Mouse (Mus musculus) fibroblast of lung, adult 2 months (primary cell): Measurements from ENCODE around the gene 2310011J03Rik.
A peak's percentile ranks its signal among the peaks of the same experiment; 100 is the strongest.

Experiments
- DNase-seq: peaks from one replicate; pipeline ENCODE4 v3.0.0-alpha.2; 2011; ENCODE audit warnings: low read depth

The 2310011J03Rik gene

DNA sequence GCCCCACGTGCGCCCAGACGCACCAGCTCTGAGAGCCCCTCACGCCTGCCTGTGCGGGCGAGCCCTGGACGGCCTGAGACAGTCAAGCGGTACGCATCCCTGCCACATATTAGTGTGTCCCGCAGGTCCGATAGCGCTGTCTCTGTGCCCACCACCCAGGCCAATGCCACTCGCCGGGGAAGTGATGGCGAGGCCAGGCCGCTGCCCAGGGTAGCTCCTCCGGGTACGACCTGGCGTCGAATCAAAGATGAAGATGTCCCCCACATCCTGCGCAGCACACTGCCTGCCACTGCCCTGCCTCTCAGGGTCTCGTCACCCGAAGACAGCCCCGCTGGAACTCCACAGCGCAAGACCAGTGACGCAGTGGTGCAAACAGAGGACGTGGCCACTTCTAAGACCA is 5.0 kb downstream of the 2310011J03Rik start:
- no peak for DNase-seq

DNA sequence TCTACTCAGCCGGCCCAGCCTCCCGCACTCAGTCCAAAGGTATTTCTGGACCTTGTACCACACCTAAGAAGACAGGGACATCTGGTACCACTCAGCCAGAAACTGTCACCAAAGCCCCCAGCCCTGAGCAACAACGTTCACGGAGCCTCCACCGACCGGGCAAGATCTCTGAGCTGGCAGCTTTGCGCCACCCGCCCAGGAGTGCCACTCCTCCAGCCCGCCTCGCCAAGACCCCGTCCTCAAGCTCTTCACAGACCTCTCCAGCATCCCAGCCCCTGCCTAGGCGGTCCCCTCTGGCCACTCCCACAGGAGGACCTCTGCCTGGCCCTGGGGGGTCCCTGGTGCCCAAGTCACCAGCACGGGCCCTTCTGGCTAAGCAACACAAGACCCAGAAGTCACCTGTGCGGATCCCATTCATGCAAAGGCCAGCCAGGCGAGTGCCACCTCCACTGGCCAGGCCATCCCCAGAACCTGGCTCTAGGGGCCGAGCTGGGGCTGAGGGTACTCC is 5.8 kb downstream of the 2310011J03Rik start:
- DNase-seq, result no peak

DNA sequence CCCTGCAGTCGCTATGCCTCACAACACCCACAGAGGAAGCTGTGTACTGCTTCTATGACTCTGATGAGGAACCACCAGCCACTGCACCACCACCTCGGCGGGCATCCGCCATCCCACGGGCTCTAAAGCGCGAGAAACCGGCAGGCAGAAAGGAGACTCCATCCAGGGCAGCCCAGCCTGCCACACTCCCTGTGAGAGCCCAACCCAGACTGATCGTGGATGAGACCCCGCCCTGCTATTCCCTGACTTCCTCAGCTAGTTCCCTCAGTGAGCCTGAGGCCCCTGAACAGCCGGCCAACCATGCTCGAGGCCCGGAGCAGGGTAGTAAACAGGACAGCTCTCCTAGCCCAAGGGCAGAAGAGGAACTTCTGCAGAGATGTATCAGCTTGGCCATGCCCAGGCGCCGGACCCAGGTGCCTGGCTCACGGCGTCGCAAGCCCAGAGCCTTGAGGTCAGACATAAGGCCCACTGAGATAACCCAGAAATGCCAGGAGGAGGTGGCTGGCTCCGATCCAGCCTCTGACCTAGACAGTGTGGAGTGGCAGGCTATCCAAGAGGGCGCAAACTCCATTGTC is 6.6 kb downstream of the 2310011J03Rik start:
- no peak for DNase-seq

DNA sequence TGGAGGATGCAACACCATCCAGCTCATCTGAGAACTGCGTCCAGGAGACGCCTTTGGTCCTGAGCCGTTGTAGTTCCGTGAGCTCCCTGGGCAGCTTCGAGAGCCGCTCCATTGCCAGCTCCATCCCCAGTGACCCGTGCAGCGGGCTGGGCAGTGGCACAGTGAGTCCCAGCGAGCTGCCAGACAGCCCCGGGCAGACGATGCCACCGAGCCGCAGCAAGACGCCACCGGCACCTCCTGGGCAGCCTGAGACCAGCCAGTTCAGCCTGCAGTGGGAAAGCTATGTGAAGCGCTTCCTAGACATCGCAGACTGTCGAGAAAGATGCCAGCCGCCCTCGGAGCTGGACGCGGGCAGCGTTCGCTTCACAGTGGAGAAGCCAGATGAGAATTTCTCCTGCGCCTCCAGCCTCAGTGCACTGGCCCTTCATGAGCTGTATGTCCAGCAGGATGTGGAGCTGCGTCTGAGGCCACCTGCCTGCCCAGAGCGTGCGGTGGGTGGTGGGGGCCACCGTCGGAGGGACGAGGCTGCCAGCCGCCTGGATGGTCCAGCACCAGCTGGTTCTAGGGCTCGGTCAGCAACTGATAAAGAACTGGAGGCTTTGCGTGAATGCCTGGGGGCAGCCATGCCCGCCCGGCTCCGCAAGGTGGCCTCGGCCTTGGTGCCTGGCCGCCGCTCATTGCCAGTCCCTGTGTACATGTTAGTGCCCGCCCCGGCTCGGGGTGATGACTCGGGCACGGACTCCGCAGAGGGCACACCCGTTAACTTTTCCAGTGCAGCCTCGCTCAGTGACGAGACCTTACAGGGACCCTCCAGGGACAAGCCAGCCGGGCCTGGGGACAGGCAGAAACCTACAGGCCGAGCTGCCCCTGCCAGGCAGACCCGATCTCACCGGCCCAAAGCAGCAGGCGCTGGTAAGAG is 7.5 kb downstream of the 2310011J03Rik start:
- DNase-seq, result no peak

DNA sequence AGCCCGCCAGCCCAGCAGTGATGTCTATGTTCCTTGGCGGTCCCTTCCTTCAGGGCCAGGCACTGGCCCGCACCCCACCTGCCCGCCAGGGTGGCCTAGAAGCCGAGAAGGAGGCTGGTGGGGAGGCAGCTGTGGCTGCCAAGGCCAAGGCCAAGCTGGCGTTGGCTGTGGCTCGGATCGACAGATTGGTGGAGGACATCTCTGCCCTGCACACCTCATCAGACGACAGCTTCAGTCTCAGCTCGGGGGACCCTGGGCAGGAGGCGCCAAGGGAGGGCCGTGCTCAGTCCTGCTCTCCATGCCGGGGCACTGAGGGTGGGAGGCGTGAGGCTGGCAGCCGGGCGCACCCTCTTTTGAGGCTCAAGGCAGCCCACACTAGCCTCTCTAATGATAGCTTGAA is 8.8 kb downstream of the 2310011J03Rik start:
- no peak for DNase-seq

DNA sequence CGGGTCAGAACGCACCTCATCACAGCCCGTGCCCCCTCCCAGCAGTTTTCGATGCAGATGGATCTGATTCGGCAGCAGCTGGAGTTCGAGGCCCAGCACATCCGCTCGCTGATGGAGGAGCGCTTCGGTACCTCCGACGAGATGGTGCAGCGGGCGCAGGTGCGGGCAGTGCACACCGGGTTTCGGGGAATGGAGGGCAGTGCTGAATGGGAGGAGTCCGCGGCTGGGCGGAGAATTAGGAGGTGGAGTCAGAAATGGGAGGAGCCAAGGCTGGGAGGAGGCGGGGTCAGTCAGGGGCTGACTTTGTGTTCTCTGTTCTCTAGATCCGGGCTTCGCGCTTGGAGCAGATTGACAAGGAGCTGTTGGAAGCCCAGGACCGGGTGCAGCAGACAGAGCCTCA is 15.5 kb downstream of the 2310011J03Rik start:
- DNase-seq, result no peak

DNA sequence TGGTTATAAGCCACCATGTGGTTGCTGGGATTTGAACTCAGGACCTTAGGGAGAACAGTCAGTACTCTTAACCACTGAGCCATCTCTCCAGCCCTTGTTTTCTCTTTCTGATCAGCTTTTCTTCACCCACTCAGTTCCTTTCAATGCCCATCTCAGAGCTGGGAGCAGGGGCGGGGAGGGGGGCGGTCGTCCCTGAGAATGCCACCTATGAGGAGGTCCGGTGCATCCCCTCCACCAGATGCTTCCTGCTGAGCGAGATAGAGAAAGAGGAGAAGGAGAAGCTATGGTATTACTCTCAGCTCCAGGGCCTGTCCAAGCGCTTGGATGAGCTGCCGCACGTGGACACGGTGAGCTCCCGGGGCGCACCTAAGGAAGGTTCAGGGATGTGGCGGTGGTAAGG is 15.9 kb downstream of the 2310011J03Rik start:
- no peak for DNase-seq

DNA sequence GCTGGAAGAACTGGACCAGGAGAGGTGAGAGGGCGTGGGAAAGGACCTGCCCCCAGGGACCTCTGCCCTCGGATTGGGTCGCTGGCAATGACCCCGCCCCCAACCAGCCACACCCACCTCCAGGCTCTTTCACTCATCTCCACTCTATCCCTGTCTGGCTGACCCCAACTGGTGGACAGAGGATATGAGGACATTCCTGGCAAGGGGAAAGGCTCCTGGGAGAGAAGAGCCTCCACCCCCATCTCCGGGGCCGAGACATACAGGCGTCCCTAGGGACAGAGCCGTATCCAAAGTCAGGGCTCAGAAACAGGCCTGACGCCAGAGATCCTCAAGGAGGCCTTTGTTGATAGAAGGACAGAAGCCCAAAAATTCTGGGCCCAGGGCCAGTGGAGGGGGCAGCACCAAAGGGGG is 17.9 kb downstream of the 2310011J03Rik start:
- DNase-seq, result no peak

DNA sequence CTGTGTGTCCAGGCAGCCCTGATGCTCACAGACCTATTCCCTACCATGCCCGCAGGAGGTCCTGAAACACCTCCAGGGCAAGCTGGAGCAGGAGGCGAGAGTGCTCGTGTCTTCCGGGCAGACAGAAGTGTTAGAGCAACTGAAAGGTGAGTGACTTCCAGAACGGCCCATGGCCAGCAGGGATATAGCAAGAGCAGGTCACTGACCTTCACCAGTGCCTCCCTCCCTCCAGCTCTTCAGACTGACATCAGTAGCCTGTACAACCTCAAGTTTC is 18.3 kb downstream of the 2310011J03Rik start:
- DNase-seq, result no peak

DNA sequence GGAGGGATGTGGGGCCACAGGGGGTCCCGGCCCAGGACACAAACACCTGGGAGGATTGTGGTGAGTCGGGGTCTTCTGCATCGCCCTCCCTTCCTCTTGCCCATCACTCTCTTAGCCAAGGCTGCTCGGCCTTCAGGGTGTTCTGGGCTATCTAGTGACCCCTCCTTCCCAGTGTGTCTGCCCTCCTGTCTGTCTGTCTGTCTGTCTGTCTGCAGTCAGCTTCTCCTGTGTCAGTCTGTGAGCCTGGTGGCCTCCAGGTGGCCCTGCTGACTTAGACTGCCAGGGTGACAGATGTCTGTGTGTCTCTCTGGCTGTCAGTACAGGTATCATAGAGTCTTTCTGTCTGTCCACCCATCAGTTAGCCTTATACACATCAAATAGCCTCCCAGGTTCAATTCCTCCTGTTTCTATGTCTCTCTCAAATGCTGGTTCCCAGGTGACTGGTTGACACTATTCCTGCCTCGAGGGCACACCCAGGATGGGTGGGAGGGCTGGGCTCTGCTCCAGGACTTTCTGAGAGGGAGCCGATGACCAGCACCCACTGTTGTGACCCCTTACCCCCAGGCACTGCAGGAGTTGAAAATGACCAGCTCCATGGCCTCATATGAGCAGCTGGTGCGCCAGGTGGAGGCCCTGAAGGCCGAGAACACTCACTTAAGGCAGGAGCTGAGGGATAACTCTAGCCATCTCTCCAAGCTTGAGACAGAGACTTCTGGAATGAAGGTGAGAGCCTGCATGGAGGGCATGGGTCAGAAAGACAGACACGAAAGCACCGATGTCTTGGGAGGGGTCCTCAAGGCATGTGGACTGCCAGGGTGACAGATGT is 18.9 kb downstream of the 2310011J03Rik start:
- DNase-seq, result no peak

DNA sequence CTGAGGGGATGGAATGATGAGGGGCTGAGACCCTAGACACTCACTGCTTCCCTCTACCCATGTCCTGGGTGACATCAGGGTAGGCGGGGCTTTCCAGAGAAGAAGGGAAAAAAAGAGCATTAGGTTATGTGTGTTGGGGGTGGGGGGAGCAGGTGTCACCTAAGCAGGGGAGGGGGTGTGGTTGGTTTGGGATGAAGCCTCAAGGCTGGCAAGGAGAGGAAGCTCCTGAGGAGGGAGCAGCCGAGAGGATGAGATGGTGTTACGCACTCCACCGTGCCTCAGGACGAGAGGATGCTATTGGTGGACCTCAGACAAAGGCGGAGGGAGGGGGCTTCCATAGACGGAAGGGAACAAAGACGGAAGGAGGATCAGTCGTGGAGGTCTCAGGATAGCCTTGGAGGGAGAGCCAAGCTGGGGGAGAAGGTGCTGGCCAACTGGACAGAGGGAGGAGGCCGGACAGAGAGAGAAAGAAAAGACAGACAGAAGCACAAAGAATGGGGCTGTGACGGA is 19.6 kb downstream of the 2310011J03Rik start:
- DNase-seq, result no peak

DNA sequence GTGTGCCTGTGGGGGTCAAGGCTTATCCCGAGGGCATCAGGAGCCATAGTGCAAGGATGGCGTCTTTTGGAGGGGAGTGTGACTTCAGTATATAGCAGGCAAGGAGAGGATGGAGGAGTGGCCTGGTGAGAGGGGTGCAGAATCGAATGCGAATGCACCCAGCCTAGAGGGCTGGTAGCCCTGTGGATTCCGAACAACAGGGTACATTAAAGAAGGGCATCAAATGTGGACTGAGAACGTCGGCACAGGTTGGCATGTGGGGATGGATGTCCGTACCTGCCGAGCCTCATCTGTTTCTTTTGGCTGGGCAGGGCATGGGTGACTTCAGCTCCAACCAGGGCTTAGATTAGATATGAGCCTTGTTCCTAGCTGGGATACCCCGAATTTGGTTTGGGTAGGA is 20.5 kb downstream of the 2310011J03Rik start:
- DNase-seq, result no peak

DNA sequence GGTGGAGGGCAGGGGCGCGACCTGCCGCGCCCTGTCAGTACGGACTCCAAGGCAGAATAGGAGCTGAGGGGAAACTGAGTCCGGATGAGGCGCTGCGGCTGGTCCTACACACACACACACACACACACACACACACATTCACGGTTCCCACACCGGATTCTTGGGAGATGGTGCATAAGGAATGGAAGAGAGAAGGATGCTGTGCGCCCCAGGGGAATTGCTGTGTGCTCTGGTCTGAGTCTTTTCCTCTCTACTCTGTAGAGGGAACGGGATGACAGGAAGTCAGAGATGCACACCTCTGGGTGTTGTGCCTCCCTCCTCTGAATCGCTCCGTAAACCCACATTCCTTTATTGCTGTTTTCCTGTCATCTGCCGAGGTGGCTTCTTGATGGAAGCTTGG is 21.0 kb downstream of the 2310011J03Rik start:
- no peak for DNase-seq

DNA sequence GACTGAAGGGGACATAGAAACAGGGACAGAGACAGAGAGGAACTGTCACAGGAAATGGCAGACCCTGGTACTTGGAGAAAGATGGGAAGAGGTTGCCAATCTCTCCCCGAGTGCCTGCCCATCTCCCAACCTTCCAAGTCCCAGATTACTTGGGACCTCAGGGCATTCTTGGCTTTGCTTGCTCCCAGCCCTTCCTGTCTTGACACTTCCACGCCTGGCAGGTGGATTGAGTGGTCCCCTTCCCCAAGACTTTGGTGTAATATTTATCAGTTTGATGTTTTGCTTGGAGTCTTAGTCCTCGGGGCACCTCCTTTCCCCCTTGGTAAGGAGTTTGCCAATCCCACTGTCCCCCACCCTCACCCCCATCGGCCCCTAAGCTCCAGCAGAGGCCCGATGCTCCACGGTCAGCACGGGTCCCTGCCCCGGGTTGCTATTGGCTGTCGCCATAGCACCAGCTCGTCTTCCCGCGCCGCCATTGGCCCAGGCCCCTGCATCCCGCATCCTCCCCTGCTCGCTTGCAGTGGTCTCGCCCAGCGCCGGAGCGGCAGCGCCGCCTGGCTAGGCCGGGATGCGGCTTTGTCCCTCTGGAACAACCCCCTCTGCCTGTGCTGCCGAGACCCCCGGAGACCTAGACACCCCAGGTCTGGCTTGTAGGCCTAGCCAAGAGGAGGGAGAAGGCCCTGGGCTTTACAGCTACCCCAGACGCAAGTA is 21.6 kb downstream of the 2310011J03Rik start:
- DNase-seq, result no peak

DNA sequence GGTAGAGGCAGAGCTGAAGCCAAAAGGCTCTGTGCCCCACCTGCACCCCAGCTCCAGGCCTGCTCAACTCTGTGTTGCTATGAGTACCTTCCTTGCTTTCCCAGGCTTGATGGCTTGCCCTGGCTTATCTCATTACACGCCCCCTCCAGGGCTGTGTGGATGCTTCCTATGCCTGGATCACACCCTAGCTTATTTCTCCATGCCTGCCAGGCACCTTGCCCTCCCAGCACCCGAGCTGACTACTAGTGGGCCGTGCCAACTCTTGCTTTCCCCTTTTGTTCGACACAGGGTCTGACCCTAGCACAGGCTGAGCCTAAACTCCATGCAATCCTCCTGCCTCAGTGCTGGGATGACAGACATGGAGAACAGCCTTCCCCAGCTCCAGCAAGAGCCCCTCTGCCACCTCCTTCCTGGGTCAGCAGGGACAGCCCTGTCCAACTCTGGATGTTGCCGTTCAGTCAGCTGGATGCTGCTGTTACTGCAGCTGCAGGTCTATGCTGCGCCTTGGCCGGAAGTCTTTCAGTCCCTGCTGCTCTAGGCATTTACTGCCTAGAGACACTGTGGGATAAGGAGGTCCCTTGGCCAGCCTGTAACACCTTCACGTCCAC is 22.7 kb downstream of the 2310011J03Rik start:
- no peak for DNase-seq

DNA sequence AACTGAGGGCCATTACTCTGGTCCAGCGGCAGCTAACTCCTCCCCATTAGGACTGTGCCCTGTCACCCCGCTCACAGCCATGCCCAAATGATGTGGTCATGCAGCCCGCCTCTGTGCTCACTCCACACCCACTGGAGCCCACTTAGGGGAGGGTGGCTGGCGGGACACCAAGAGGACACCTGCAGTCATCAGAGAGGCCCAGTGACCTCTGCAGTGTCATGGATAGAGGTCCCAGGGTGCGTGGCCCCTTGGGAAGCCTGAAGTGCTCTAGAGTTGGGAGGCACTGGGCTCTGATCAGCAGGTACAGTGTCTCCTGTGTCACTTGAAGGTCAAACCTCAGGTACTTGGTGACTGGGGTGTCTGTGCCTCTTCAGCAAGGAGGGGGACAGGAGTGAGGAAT is 23.5 kb downstream of the 2310011J03Rik start:
- no peak for DNase-seq

DNA sequence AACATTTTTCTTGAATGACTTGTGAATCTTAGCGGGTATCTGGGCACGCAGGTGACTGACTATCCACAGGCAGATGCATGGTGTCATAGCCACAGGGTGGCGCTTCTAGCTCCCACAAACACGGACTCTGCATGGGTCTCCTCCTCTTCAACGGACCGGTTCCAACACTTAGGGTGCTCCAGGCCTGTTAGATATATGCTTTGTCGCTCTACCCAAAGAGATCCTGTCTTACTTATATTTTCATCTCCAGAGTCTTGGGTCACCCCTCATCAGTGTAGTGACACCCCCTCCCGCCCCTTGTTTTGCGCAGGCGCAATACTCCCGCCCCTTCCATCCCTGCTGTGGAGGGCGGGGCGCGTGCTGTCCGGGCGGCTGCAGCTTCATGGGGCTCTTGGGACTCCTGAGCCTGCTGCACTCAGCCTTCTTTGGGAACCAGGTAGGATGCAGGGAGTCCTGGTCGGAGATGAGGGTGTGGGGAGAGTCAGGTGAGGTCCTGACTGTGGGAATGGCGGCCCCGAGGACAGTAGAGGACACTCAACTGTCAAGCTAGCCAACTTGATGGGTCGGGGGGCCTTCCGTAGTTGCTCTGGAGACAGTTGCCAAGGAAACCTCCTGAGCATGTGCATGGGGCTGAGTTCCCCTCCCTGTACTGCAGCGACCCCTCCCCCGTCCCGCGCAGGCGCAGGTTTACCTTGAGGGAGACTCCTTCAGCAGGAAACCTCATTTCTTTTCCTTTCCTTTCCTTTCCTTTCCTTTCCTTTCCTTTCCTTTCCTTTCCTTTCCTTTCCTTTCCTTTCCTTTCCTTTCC is 24.5 kb downstream of the 2310011J03Rik start, which contains the start of gene Apc2:
TSS of gene Apc2 (plus strand) at position 360 of the 808 bp plus-strand sequence.
- DNase-seq, result peak; percentile 41

DNA sequence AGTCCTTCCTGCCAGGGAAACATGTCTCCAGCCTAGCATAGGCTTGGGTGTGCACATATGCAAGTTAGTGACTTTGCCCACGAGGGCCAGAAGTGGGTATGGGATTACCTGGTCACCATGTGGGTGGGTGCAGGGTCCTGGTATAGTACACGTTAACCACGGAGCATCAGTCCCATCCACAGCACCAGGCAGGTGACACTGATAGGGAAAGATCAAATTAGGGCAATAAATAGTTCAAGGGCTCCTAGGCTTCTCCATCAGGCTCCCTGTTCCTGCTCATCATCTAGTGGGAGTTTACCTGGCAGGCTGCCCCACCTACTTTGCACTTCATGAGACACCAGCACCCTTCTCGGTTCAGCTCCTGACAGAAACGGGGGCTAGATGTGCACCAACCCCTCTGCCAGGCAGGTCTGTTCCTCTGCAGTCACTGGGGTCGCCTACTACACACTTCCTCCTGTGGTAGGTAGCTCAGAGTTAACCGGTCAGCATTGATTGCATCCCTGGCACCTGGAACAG is 25.5 kb downstream of the 2310011J03Rik start:
- no peak for DNase-seq

DNA sequence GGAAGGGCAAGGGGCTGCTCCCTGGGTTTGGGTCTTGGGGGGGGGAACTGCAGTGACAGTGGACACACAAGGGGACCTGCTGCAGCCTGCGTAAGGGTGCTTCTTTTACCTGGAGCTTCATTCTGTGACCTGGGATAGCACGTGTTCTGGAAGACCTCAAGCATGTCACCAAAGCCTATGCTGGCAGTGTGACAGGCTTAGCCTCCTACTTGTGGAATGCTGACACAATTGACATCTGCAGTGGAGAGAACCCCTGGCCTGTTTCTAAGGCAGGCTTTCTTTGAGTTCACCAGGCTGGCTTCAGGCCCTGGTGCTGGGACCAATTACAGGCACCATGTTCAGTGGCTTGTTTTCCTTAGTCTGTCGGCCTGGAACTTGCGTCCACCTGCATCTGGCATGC is 26.0 kb downstream of the 2310011J03Rik start:
- no peak for DNase-seq

DNA sequence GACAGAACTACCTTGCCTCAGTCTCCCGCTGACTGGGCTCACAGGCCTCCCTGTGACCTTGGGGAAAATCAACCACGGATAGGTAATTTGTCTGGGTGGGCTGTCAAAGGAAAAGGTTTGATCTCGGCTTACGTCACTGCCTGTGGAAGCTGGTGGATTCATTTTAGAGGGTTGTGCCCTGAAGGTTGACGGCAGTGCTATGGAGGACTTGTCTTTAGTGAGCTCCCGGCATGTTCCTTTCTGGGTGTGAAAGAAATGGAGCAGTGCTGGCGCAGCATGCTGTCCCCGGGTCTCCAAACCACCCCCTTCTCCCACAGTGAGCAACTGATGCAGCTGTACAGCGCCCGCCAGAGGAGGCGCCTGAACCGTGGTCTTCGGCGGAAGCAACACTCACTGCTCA is 27.0 kb downstream of the 2310011J03Rik start:
- no peak for DNase-seq
